Mouse (Mus musculus): Measurements from ENCODE around the gene Eif3a.

Eif3a gene

DNA sequence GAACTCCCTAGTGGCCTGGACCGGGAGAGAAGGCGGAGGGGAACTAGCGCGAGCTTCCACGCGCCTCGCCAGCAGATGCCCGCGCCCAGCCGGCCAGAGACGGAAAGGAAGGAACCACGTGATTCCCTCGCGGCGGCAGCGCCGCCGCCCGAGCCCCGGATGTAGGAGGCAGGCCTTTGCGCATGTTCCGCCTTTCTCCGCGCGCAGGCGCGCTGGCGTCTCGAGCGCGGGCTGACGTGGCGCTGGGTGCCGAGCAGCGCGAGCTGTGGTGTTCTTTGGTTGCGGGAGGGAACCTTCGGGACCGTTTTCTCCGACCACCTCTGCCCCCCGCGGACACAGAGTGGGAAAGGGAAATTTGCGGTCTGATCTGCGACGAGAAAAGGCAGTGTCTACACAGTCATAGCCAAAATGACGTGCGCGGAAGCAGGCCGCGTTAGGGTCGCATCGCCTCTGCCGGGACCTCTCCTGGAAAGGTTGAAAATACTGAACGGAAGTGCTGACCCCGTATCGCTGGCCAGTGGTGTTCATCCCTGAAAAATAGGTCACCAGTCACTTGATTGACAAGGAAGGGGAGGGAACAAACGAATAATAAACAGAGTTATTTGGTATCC lies at the start of gene Eif3a:
Eif3a (minus strand) TSS at position 108 of the 611 bp plus-strand sequence.
- CTCF ChIA-PET = no interaction called here

DNA sequence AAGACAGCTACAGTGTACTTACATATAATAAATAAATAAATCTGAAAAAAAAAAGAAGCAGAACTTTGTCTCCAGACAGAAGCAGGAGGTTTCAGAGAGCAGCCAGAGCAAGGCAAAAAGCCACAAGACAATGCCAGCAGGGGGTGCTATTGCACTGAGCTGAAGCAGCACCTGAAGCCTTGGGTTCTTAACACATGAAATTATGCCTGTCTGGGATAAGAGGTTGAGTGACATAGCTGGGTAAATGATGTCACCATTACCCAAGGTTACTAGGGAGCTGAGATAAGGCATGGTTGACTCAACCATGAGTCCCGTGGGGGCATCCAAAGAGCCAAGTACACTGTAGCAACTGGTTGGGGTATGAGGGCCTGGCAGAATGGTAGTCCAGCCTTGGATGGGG lies 47.3 kb upstream of the Eif3a start:
- CTCF ChIA-PET = interaction anchor here (0.7 kb wide), 1 partner anchor 97 kb away, joined by 4 read pairs; no protein-coding TSS in a partner anchor

DNA sequence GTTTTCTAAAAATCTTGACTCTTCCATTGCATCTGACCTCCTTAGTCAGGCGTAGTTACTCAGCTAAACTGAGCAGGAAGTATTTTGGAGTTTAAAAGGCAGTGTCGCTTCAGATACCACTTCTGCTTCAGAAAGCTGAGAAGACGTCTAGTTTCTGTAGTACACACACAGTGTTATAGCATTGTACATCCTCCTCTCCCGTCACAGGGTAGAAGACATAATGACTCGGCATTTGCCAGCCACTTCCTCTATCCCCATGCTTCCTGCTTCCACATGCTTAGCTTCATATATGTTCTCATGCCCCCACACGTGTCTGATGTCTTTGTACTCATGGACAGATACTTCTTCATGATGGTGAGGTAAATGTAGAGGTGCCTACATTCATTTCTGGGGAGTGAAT lies 28.2 kb upstream of the Eif3a start:
- CTCF ChIA-PET = no interaction called here

DNA sequence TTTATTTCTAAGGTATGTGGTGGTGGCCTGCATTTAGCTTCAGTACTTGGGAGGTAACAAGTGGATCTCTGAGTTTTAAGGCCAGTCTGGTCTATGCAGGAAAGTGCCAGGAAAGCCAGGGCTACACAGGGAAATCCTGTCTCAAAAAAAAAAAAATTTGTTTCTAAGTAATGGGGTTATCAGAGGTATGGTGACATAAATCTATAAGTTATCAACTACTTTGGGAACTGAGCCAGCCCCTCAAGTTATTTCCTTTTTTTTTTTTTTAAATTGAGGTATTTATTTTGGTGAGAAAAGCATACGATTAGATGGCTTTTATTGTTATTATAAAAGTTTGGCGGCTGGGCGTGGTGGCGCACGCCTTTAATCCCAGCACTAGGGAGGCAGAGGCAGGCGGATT lies 22.7 kb upstream of the Eif3a start:
- CTCF ChIA-PET = interaction anchor here (0.7 kb wide), 1 partner anchor 65 kb away, joined by 8 read pairs; no protein-coding TSS in a partner anchor

DNA sequence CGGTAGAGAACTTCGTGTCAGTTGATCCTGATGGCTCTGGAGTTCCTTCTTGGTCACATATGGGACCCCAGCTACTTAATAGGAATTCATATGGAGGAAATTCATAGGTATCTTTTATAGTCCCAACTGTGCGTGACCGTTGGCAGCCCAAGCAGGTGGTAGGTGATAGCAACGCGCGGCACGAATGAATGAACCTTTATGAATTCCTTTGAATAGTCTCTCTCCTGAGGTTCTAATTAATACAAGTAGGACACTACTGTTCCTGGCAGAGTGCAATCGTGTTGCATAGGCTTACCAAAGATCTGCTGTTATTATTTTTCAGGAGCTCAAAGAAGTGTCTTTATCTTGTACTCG lies 21.6 kb upstream of the Eif3a start:
- CTCF ChIA-PET = no interaction called here

DNA sequence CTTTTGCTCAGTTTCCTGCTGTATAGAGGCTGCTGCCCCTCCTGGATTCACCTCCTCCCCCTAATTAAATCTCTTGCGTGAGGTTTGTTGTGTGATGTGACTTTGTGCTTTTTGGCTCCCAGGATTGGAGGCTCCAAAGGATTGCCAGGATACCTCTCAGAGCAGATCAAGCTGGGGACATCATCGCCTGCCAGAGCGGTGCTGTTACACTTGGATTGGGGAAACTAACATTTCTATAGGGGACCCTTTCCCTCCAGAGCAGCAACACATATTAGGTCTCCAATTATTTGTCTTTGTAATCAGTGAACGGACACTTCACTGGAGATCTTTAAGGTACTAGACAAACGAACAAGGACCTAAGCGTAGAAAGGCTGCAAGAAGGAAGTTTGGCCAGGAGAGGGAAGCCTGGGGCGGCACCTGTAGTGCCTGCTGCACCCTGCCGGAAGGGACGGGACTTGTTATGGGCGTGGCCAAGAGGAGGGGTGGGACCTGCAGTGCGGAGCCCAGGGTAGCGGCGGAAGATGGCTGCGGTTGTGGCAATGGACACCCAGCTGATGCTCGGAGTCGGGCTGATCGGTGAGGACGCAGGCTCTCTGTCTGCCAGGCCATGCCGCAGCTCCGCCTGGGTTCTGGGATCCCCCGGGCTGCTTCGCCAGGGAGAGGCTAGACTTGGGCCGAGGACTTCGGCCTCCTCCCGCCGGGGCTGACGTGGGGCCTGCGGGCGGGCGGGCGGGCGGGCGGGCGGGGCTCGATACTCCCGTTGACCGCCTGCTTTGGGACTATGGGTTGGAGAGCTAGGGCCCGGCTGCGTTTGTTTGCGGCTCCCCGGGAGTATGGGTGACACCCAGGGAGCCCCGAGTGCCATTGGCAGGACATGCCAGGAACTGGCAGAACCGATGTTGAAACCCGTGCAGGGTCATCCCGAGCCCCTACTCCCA lies 20.9 kb upstream of the Eif3a start, which contains the start of gene Fam45a:
Fam45a (plus strand) TSS at position 488 of the 938 bp plus-strand sequence.
- CTCF ChIA-PET = no interaction called here

DNA sequence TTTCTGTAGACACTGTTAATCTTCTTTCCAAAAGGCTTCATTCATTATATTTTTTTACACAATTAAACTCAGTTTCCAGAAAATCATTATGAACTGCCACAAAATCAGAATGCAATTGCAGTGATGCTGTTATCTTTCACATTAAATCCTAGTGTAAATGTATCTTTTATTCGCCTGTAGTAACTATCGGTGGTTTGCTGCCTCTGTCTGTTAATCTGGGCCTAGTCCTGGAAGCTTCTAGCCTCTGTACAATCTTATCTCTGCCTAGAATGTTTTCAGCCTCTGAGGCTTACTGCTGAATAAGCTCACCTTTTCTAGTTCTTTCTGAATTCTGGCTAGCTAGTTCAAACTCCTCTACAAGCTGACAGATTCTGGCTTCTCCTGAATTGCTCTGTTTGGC lies 19.5 kb upstream of the Eif3a start:
- CTCF ChIA-PET = no interaction called here

DNA sequence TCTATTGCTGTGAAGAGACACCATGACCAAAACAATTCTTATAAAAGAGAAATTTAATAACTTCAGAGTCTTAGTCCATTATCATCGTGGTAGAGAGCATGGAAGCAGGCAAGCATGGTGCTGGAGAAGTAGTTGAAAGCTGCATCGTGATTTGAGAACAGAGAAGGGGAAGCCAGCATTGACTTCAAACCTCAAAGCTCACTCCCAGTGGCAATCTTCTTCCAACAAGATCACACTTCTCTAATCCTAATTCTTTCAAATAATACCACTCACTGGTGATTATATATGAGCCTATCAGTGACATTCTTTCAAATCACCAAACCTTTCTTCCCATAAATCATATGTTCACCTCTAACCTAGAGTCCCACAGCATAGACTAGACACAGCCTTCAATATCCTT lies 14.4 kb upstream of the Eif3a start:
- CTCF ChIA-PET = no interaction called here

DNA sequence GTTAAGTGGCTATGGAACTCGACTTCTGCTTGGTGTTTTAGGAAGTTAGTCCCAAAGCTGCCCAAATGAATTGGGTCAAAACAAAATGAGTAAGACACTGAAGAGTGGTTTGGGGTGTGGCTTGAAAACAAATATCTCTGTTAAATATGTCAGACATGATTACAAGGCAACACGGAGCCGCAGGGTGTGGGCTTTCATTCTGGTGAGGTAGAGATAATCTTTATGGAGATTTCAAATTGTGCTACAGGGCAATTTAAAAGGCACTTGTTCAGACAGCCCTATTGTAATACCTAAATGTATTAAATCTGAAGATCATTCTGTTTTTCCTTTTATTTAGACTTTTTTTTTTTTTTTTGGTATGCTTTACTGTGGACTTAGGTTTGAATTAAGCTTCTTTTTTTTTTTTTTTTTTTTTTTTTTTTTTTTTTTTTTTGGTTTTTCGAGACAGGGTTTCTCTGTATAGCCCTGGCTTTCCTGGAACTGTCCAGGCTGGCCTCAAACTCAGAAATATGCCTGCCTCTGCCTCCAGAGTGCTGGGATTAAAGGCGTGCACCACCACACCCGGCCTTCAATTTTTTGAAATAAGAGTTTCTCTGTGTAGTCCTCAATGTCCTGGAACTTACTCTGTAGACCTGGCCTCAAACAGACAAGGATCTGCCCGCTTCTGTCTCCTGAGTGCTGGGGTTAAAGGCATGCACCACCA lies 9.6 kb upstream of the Eif3a start:
- CTCF ChIA-PET = no interaction called here

DNA sequence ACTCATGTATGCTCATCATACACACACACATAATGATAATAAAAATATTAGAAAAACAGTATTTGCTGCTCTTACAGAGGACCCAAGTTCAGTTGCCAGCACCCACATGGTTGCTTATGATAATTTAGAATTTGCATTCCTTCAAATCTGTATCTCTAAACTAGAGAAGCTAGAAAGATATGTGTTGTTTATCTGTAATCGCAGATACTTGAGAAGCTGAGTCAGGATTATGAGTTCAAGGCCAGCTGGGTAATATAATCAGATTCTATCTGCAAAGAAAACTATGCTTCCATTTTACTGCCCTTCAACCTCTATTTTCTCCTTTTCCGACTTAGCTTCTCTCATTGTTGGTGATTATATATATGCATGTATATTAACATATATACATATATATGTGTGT lies 7.0 kb upstream of the Eif3a start:
- CTCF ChIA-PET = no interaction called here

DNA sequence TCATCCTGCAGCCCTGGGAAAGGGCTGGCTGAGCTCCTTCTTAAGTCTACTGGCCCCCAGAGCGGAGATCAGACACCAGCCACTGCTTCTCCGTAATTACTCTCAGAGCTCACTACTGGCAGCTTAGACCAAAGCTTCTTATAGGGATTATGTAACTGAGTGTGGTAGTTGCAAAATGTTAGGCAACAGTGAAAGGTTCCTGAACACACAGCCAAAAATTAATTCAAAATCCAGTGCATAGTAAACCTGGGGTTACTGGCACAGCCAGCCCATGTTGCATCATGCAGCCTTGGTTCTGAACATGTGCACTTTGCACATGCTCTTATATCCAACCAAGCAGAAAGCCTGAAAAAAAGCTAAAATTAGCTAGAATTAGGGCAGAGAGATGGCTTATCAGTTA lies 4.8 kb upstream of the Eif3a start:
- CTCF ChIA-PET = no interaction called here

DNA sequence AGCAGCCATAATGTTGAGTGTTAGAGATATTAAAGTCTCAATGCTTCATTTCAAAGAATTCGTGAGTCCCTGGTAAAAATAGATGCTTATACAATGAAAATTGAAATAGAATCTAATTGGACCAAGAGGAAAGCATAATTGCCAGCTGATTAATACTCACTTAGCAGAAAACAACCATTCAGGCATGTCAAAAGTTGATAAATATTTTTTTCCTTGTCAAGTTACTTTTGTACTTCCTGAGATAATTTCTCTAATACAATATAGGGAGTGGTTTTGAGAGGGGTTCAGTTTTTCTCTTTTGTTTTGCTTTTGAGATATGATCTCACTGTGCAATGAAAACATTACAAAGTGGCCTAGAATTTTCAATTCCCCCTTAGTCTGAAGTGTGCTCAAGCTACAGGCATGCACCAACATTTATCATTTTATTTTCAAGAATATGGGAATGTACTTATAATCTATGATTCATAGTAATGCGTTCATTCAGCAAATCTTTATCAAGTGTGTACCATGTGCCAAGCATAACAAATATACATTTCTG lies 2.8 kb upstream of the Eif3a start:
- CTCF ChIA-PET = no interaction called here

DNA sequence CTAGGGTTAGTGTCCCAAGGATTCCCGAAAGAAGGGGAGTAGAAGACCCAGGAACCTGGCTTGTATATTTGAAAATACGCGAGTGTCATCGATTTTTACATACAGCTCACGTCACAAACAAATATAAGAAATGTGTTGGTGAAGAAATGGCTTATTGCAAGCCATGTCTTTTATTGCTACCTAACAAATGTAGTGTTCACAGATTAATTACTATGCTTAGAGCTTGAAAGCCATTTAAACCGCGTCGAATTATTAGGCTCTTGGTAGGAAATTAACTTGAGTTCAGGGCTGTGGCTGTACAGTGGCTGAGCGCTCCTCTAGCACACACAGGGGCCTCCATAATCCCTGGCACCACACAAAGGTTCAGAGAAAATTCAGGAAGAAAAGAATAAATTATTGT lies 706 bp upstream of the Eif3a start:
- CTCF ChIA-PET = no interaction called here

DNA sequence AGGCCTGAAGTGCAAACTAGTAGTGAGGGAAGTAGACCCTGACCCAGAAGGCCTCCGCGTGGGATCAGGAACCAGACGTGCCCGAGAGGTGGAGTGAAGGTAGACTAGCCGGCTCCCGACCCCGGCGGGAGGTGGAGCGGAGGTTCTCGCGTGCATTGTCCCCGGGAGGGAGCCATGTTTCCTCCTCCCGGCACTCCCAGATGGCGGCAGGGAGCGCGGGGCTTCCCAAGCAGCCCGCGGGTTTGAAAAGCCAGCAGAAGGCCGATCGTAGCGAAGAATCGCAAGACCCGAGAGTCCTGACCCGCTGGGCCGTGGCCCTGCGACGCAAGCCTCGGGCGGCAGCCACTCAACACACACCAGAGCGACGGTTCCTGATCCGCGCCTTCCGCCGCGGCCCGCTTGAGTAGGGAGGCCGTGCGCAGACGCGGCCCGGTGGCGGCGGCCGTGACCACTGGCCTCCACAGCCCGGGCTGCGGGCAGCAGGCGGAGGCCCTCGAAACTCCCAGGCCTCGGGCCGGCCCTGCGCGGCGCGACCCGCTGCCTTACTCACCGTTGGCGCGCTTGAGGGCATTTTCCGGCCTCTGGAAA lies 445 bp downstream of the Eif3a start:
- CTCF ChIA-PET = no interaction called here

DNA sequence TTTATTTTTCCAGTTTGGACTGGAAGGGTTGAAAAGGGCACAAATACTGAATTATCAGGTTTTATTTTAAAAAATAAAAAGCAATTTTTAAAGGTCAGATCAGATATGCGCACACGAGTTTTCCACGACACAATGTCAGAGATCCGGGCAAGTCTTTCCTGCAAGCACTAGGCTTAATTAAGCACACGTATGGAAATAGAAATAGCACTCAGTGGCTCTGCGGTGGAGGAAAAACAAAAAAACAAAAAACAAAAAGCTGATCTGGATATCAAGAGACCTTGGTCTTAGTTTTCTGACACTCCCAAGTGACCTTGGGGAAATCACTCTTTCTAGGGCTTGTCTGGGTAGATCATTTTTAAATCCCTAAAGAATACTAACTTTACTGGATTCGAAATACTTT lies 1.0 kb downstream of the Eif3a start:
- CTCF ChIA-PET = no interaction called here

DNA sequence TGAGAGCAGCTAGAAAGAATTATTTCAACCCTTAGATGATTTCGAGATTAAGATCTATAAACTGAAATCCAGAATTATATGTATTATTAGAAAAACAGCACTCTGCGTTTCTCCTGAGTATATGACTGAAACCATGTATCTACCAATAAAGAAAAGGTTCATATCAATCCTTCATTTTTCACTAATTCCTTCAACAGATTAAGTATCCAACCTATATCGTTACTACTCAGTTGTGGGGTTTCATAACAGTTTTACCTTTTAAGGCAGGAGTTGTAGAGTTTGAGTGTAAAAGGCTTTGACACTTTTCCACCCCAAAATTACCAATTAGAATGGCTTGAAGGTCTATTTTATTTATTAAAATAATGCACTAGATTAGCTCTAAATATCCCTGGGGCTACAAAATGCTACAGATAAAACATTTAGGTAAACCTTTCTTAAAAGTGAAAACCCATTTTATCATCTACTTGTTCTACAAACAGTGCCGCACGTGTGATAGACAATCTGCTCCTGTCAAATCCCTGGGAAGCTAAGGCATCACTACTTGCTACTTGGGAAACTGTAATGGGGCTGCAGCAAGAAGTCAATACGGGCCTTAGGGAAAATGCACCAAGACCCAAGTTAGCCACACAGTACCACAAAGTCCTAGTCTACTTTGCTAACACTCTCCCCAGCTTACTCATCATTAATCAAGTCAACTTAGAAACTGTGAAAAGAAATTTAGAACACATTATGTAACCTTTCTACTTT lies 2.1 kb downstream of the Eif3a start:
- CTCF ChIA-PET = interaction anchor here (0.6 kb wide), 1 partner anchor 245 kb away, joined by 3 read pairs; no protein-coding TSS in a partner anchor

DNA sequence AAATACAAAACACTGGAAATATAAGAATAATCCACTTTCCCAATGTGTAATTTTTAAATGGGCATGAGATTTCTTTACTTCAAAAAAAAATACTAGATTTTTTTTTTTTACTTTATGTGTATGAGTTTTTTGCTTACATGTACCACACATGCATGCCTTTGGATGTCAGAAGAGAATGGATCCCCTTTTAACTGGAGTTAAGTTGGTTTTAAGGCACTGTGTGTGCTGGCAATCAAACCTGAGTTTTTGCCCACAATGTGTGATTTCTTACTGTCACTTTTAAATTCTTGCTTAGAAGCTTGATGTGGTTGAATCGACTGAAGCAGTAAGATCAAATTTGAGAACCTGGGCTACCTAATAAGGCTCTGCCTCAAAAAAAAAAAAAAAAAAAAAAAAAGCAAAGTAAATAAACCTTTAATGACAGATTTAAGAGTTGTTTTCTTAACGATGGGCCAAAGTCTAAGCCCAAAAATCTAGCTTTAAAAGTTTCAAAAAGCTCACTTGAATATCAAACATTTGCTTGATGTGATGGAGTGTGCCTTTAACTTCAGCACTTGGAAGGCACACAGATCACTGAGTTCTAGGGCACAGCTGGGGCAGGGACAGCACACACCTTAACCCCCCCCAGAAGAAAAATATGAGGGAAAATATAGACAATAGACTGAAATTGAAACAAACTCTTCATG lies 2.9 kb downstream of the Eif3a start:
- CTCF ChIA-PET = interaction anchor here (0.6 to 0.7 kb wide), 2 partner anchors 346 to 435 kb away, joined by 4 to 5 read pairs; no protein-coding TSS in a partner anchor

DNA sequence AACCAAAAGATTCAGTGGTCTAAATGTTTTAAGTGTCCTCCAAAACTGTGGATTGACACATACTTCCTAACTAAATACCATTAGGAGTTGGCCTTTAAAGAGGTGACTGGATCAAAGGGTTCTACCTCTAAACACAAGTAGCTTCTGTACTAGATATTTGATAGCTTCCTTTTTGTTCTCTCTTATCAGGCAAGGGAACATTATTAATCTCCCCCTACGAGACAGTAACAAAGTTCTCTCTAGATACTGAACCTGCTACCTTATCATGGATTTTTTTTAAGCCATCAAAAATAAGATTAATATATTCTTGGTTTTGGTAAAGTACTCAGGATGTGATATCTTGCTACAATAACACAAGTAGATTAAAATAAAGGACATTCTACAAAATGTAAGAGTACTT lies 5.7 kb downstream of the Eif3a start:
- CTCF ChIA-PET = no interaction called here

DNA sequence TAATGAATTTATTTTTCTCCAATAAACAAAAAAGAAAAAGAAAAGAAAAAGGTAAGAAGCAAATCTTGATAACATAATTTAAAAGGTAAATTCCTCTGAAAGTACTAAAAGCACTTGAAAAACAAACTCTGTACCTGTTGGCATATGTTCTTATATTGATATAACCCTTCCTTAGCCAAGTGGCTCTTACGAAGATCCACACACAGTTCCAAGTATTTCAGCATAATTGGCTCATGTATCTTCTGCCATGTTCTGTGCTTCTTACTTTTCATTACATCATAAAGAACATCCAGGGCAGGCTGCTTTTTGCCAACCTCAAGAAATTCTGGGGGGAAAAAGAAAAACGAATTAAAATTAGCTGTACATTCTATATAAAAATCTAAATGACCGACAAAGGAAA lies 8.4 kb downstream of the Eif3a start:
- CTCF ChIA-PET = no interaction called here

DNA sequence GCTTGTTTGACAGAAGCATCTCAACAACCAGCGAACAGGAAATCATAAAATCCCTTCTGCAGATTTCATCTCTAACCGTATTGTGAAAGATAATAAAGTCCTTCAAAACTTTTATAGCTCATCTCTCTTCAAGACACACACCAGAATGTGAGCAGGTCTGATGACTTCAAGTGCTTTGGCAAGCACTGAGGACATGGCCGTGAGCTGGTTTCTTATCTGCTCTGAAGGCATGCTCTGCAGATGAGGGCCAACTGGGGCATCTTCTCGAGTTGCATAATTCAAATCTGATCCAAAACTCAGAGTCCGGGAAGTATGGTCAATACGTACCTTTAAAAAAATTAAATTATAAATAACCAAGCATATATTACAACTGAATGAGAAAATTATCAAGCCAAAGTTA lies 17.1 kb downstream of the Eif3a start:
- CTCF ChIA-PET = no interaction called here
